Comparison of ENCODE assay signal across 17 mouse cellular contexts in the genomic region with DNA sequence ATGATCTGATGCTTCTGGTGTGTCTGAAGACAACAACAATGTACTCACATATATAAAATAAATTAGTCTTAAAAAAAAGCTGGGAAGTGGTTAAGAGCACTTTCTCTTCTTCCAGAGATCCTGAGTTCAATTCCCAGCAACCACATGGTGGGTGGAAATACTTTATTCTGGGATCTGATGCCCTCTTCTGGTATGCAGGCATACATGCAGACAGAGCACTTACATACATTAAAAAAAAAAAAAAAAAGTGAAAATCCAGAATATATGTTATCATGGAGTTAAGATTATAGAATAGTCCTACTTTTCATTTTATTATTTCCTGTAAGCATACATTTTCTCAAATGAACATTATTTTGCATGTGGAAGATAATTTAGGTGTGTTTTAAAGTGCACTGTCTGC. TPM values are rescaled to one million over a fixed set of nuclear protein-coding genes. Genes with fewer than 3 reads are reported as not detected.
DNase-seq lines count a peak whose midpoint lies in the region; ATAC-seq and TF ChIP-seq lines count a peak whose summit lies in the region.
"Had no signal": no experiment of that assay in that cellular context is flagged by ENCODE, and none has a peak within 500 bp of the region (broad histone marks: within the 10 kb centered on the region; RNA-seq: fewer than 3 reads in every experiment).

No protein-coding gene starts in this region.

- no peak overlapping the region for H3K4me3 ChIP-seq in hindbrain, postnatal 0 days (ENCODE audit: low read length)
- no peak overlapping the region for H3K4me3 ChIP-seq in hindbrain, embryonic 10.5 days
- H3K4me3 ChIP-seq in lung, postnatal 0 days (ENCODE audit: low read depth, low read length) = no peak overlapping the region
- H3K4me3 ChIP-seq in ES-E14 (ENCODE audit: insufficient read depth in 1 of 2, low read depth in 1 of 2, low read length in 2 of 2, poor library complexity in 1 of 2, severe bottlenecking in 1 of 2) = no peak overlapping the region
- no peak overlapping the region for H3K4me3 ChIP-seq in liver, postnatal 0 days (ENCODE audit: low read depth, low read length)

- ATAC-seq in hindbrain, postnatal 0 days = no peak
- ATAC-seq in lung, postnatal 0 days = no peak
- ATAC-seq in liver, postnatal 0 days = no peak
- ATAC-seq: forebrain, embryonic 13.5 days had no signal

- H3K9me3 ChIP-seq in hindbrain, postnatal 0 days (ENCODE audit: low read length) = no peaks in the 10 kb centered on the region
- no peaks in the 10 kb centered on the region for H3K9me3 ChIP-seq in hindbrain, embryonic 10.5 days
- H3K9me3 ChIP-seq in lung, postnatal 0 days (ENCODE audit: low read length) = no peaks in the 10 kb centered on the region
- no peaks in the 10 kb centered on the region for H3K9me3 ChIP-seq in ES-E14 (ENCODE audit: control insufficient read depth, insufficient read depth, low read depth, low read length)
- H3K9me3 ChIP-seq in liver, postnatal 0 days (ENCODE audit: low read length) = no peaks in the 10 kb centered on the region
- H3K9me3 ChIP-seq: forebrain, embryonic 13.5 days; neural tube, embryonic 13.5 days had no signal

- in situ Hi-C loops in ES-E14 (cut with MboI; ENCODE audit: low sequenced_read_pairs in 2 of 2, unreplicated experiment in 2 of 2) = no loop called here

- no peak overlapping the region for H3K4me2 ChIP-seq in hindbrain, postnatal 0 days (ENCODE audit: low read depth, low read length)
- no peak overlapping the region for H3K4me2 ChIP-seq in lung, postnatal 0 days (replicated peaks; ENCODE audit: low read depth, low read length)
- H3K4me2 ChIP-seq in liver, postnatal 0 days (ENCODE audit: low read depth, low read length) = no peak overlapping the region

- no peak for DNase-seq in hindbrain, postnatal 0 days (ENCODE audit: low spot score)
- no peak for DNase-seq in hindbrain, embryonic 10.5 days (ENCODE audit: low spot score)
- DNase-seq in lung, postnatal 0 days (ENCODE audit: low spot score) = no peak
- DNase-seq in lung, postnatal 4 days = no peak
- no peak for DNase-seq in ES-E14 (ENCODE audit: low read depth, low spot score)
- no peak for DNase-seq in liver, postnatal 0 days
- no peak for DNase-seq in urinary bladder, postnatal 10 days (ENCODE audit: low spot score)
- DNase-seq in spleen, adult 12 weeks (ENCODE audit: low spot score) = no peak
- DNase-seq: adrenal gland, adult 2 months; cerebellum, adult 11 months; cerebellum, postnatal 25 days; lung, adult 18-20 months; right cerebral cortex, postnatal 14 days; thymus, postnatal 14 days had no signal

- H3K9ac ChIP-seq in hindbrain, postnatal 0 days (replicated peaks; ENCODE audit: low read length) = no peak overlapping the region
- no peak overlapping the region for H3K9ac ChIP-seq in lung, postnatal 0 days (replicated peaks; ENCODE audit: low read depth)
- no peak overlapping the region for H3K9ac ChIP-seq in ES-E14 (ENCODE audit: insufficient read depth, low read depth, low read length, poor library complexity, severe bottlenecking)
- no peak overlapping the region for H3K9ac ChIP-seq in liver, postnatal 0 days (replicated peaks)
- H3K9ac ChIP-seq: neural tube, embryonic 13.5 days had no signal

- H3K27me3 ChIP-seq in hindbrain, postnatal 0 days (ENCODE audit: insufficient read depth, low read length) = no peaks in the 10 kb centered on the region
- H3K27me3 ChIP-seq in hindbrain, embryonic 10.5 days (ENCODE audit: insufficient read depth, poor library complexity, severe bottlenecking) = no peaks in the 10 kb centered on the region
- no peaks in the 10 kb centered on the region for H3K27me3 ChIP-seq in lung, postnatal 0 days (replicated peaks; ENCODE audit: insufficient read depth, low read length)
- no peaks in the 10 kb centered on the region for H3K27me3 ChIP-seq in liver, postnatal 0 days (ENCODE audit: insufficient read depth, low read length)
- H3K27me3 ChIP-seq: forebrain, embryonic 13.5 days; neural tube, embryonic 13.5 days had no signal

- H3K36me3 ChIP-seq in hindbrain, postnatal 0 days (ENCODE audit: insufficient read depth, low read length) = peaks cover 20% of the 10 kb centered on the region; the same call in 1 of the 2 replicates
- peaks cover 48% of the 10 kb centered on the region for H3K36me3 ChIP-seq in hindbrain, embryonic 10.5 days
- H3K36me3 ChIP-seq in lung, postnatal 0 days (ENCODE audit: insufficient read depth, low read length) = peaks cover under 1% of the 10 kb centered on the region; the same call in 1 of the 2 replicates
- H3K36me3 ChIP-seq in ES-E14 (ENCODE audit: control insufficient read depth, insufficient read depth, low read length, poor library complexity, severe bottlenecking) = peaks cover 16% of the 10 kb centered on the region
- H3K36me3 ChIP-seq in liver, postnatal 0 days (replicated peaks; ENCODE audit: insufficient read depth, low read length) = peaks cover 23% of the 10 kb centered on the region

- no peak overlapping the region for H3K27ac ChIP-seq in hindbrain, postnatal 0 days
- H3K27ac ChIP-seq in hindbrain, embryonic 10.5 days = no peak overlapping the region
- H3K27ac ChIP-seq in lung, postnatal 0 days (ENCODE audit: low read length) = no peak overlapping the region
- H3K27ac ChIP-seq in ES-E14 (ENCODE audit: insufficient read depth, low read depth, low read length, poor library complexity, severe bottlenecking) = no peak overlapping the region
- no peak overlapping the region for H3K27ac ChIP-seq in liver, postnatal 0 days (ENCODE audit: low read depth)
- H3K27ac ChIP-seq: forebrain, embryonic 13.5 days; neural tube, embryonic 13.5 days had no signal

- no peak for TF ChIP-seq EP300 in lung, postnatal 0 days (IDR thresholded peaks at IDR 0.05)
- TF ChIP-seq EP300 in liver, postnatal 0 days (IDR thresholded peaks at IDR 0.05; ENCODE audit: low read depth) = no peak

- peaks cover 13% of the 10 kb centered on the region for H3K4me1 ChIP-seq in hindbrain, postnatal 0 days (ENCODE audit: insufficient read depth, low read length)
- peaks cover 18% of the 10 kb centered on the region for H3K4me1 ChIP-seq in hindbrain, embryonic 10.5 days (replicated peaks)
- H3K4me1 ChIP-seq in lung, postnatal 0 days (ENCODE audit: insufficient read depth, low read depth, low read length) = peaks cover 7% of the 10 kb centered on the region; the same call in 1 of the 2 replicates
- H3K4me1 ChIP-seq in ES-E14 (ENCODE audit: control insufficient read depth in 2 of 2, insufficient read depth in 2 of 2, low read length in 2 of 2, poor library complexity in 1 of 2) = peaks cover 0 to 3% of the 10 kb centered on the region in 2 experiments; a peak in 2 of 4 replicates
- H3K4me1 ChIP-seq in liver, postnatal 0 days (ENCODE audit: insufficient read depth) = peaks cover 12% of the 10 kb centered on the region

- peak; percentile 17; the same call in 1 of the 2 replicates for TF ChIP-seq CTCF in hindbrain, postnatal 0 days (IDR thresholded peaks at IDR 0.05; ENCODE audit: low read depth)
- 0 out of 2 replicates have a peak, but pooled peaks have one; percentile 20 for TF ChIP-seq CTCF in lung, postnatal 0 days (IDR thresholded peaks at IDR 0.05)
- TF ChIP-seq CTCF in liver, postnatal 0 days (IDR thresholded peaks at IDR 0.05; ENCODE audit: low read depth) = peak; percentile 39

TF ChIP-seq in ES-E14, 5 proteins besides CTCF, POLR2A, EP300 and RAD21:
- TF ChIP-seq ZC3H11A (IDR thresholded peaks at IDR 0.05; ENCODE audit: borderline replicate concordance, low read depth, low read length) (no peak), CHD2 (IDR thresholded peaks at IDR 0.05; ENCODE audit: low read depth, low read length) (no peak), HCFC1 (IDR thresholded peaks at IDR 0.05; ENCODE audit: borderline replicate concordance, insufficient read depth, low read length) (no peak), MAFK (IDR thresholded peaks at IDR 0.05; ENCODE audit: insufficient read depth, low read depth, low read length) (no peak), ZNF384 (IDR thresholded peaks at IDR 0.05; ENCODE audit: low read depth, low read length) (peak; percentile 86)

RNA-seq across cellular contexts. Expression of gene Nol10, which starts 1.8 kb away (rescaled TPM):
- 6.6 and 7.1 TPM in 2 replicates for total RNA-seq in hindbrain, postnatal 0 days (2014; rRNA removed)
- polyA plus RNA-seq in hindbrain, postnatal 0 days (2015; fragmentation: Nextera tagmentation; extraction: Ambion mirVana) = 12.0 and 13.4 TPM in 2 replicates
- polyA plus RNA-seq in hindbrain, embryonic 10.5 days (2016; fragmentation: Nextera tagmentation; extraction: Ambion mirVana) = 28.8 and 34.5 TPM in 2 replicates
- polyA plus RNA-seq in lung, postnatal 0 days (2015; fragmentation: Nextera tagmentation; extraction: Ambion mirVana) = 7.4 and 7.9 TPM in 2 replicates
- total RNA-seq in ES-E14 (2012; rRNA removed) = 14.6 and 22.3 TPM in 2 replicates
- 4.4 and 5.3 TPM in 2 replicates for polyA plus RNA-seq in liver, postnatal 0 days (2015; fragmentation: Nextera tagmentation; extraction: Ambion mirVana)

RNA-seq across cellular contexts. Expression of gene Atp6v1c2, which starts 20.9 kb away (rescaled TPM):
- total RNA-seq in hindbrain, postnatal 0 days (2014; rRNA removed) = 0.52 TPM in 1 of 2 replicates, not detected in the other
- polyA plus RNA-seq in hindbrain, postnatal 0 days (2015; fragmentation: Nextera tagmentation; extraction: Ambion mirVana) = 0.86 and 1.1 TPM in 2 replicates
- polyA plus RNA-seq in hindbrain, embryonic 10.5 days (2016; fragmentation: Nextera tagmentation; extraction: Ambion mirVana) = 0.72 and 0.73 TPM in 2 replicates
- polyA plus RNA-seq in lung, postnatal 0 days (2015; fragmentation: Nextera tagmentation; extraction: Ambion mirVana) = 55.6 and 56.4 TPM in 2 replicates
- 0.36 and 0.42 TPM in 2 replicates for total RNA-seq in ES-E14 (2012; rRNA removed)
- polyA plus RNA-seq in liver, postnatal 0 days (2015; fragmentation: Nextera tagmentation; extraction: Ambion mirVana) = 0.18 TPM in 2 replicates
- total RNA-seq: hematopoietic stem cell, adult 5-6 weeks had no signal

Comparison
In these comparisons a context has a peak if more than half of its experiments do, and no peak if none do; other contexts are left out.
1. RNA of gene Atp6v1c2, which starts 20.9 kb away (polyA plus RNA-seq): 55.6 to 56.4 TPM in lung, postnatal 0 days; 0.86 to 1.1 TPM in hindbrain, postnatal 0 days, 0.72 to 0.73 TPM in hindbrain, embryonic 10.5 days and 0.18 TPM in liver, postnatal 0 days; every median in the first group is over 10 times any median in the second.
2. Peak in every context shown above with its lines, with median percentiles within 50 percentile points of each other: CTCF ChIP-seq.